Mouse (Mus musculus) Patski (cell line): ENCODE measurements around the gene Cbr2. TPM values are rescaled to one million over a fixed set of nuclear protein-coding genes. Genes with fewer than 3 reads are reported as not detected.
"Not testable (repeated sequence)": the region's sequence is repeated elsewhere in the genome, so short reads cannot be mapped to it uniquely, and the experiment has no call there.

Source experiments
- ATAC-seq: fragments of 100-300 bp; one replicate; pipeline ENCODE4 v1.8.0; 2021
- CTCF ChIA-PET: fragments of 350-600 bp; sonication (Branson Sonifier 250); formaldehyde crosslinking; loops from one replicate; lab custom pipeline; 2022; ENCODE audit warnings: inconsistent platforms; lab: Charles Lee
- POLR2A ChIA-PET: fragments of 350-600 bp; sonication (Branson Sonifier 250); formaldehyde crosslinking; loops from one replicate; lab custom pipeline; 2022; ENCODE audit warnings: antibody characterized with exemption, inconsistent platforms; lab: Charles Lee
- DNase-seq: peaks from one replicate; pipeline ENCODE4 v3.0.0-alpha.2; 2011; ENCODE audit warnings: low read depth, low spot score
- H3K27me3 ChIP-seq: fragments of 371-371 bp; one replicate; pipeline ENCODE4 v1.5.1; 2021
- CTCF ChIP-seq: fragments of 100-300 bp; IDR thresholded peaks from one replicate; pipeline ENCODE4 v1.5.1; 2021
- in situ Hi-C: fragments of 300-500 bp; cut with MboI; formaldehyde crosslinking; loops from 3 replicates; pipeline ENCODE4 v1.11.1; 2018; ENCODE audit warnings: low pct_unique_long_range_greater_than_20kb, mixed read lengths
- polyA plus RNA-seq: library from polyadenylated mRNA; unstranded; gene quantifications from one replicate; pipeline ENCODE4 v1.2.3, GENCODE M21; 2021

The Cbr2 gene
- polyA plus RNA-seq, result 17.0 TPM

- ATAC-seq, result peak; percentile 9
- CTCF ChIA-PET, result interaction anchor here (1.0 to 1.5 kb wide), 3 partner anchors 10 to 44 kb away, joined by 3 to 5 read pairs (median 4); no protein-coding TSS in a partner anchor
- peak; percentile 25 for DNase-seq
Measured at GRCm38 (mm10) chr11:120731858-120732680, at the start of gene Cbr2. TSS of gene Cbr2 (minus strand) at chr11:120732114.

GRCm38 (mm10) chr11:120781361-120781760 is 49.4 kb upstream of the Cbr2 start:
- ATAC-seq, POLR2A ChIA-PET, H3K27me3 ChIP-seq, in situ Hi-C loops, DNase-seq: not testable (repeated sequence)
- CTCF ChIA-PET, result interaction anchor here (1.0 to 1.1 kb wide), 2 partner anchors 18 to 61 kb away, joined by 3 read pairs; no protein-coding TSS in a partner anchor

More at GRCm38 (mm10) chr11:120731858-120732680, at the start of gene Cbr2:
- TF ChIP-seq CTCF, result no peak
- no peaks in the 10 kb centered on the region for H3K27me3 ChIP-seq
- POLR2A ChIA-PET, result no interaction called here
- in situ Hi-C loops, result no loop called here

- no peak for DNase-seq
- no peaks in the 10 kb centered on the region for H3K27me3 ChIP-seq
- ChIA-PET CTCF (no interaction called here), POLR2A (no interaction called here)
- ATAC-seq, result no peak
- in situ Hi-C loops, result loop anchor here (5.0 kb wide), 1 partner anchor 53 kb away; the partner anchor contains the start of gene Dcxr
- no peak for TF ChIP-seq CTCF
Measured at GRCm38 (mm10) chr11:120779876-120780275, 48.0 kb upstream of the Cbr2 start.

GRCm38 (mm10) chr11:120777123-120777522 is 45.2 kb upstream of the Cbr2 start:
- in situ Hi-C loops, result loop anchor here (5.0 kb wide), 1 partner anchor 50 kb away; the partner anchor contains the start of gene Dcxr
- ATAC-seq (no peak), DNase-seq (no peak)
- no peak for TF ChIP-seq CTCF
- H3K27me3 ChIP-seq, result no peaks in the 10 kb centered on the region
- ChIA-PET CTCF (interaction anchor here (1.3 to 7.5 kb wide), 7 partner anchors 8 to 74 kb away, joined by 3 to 81 read pairs (median 9); partner anchors contain the start of genes Dcxr and Rac3), POLR2A (no interaction called here)

- DNase-seq (peak; percentile 75), ATAC-seq (peak; percentile 57)
- no peaks in the 10 kb centered on the region for H3K27me3 ChIP-seq
- ChIA-PET POLR2A (interaction anchor here (0.7 kb wide), 1 partner anchor 20 kb away, joined by 3 read pairs; no protein-coding TSS in a partner anchor), CTCF (interaction anchor here (0.6 to 7.5 kb wide), 36 partner anchors 8 to 191 kb away, joined by 3 to 81 read pairs (median 4); partner anchors contain the start of genes Cbr2, Cenpx, Dcxr and Lrrc45)
- peak; percentile 99 for TF ChIP-seq CTCF
- in situ Hi-C loops, result loop anchor here (5.0 kb wide), 1 partner anchor 49 kb away; the partner anchor contains the start of gene Dcxr
Measured at GRCm38 (mm10) chr11:120775774-120776469, 44.0 kb upstream of the Cbr2 start.

- no peak for TF ChIP-seq CTCF
- in situ Hi-C loops, result no loop called here
- POLR2A ChIA-PET, result no interaction called here
- ATAC-seq, result no peak
- CTCF ChIA-PET, result interaction anchor here (2.1 to 7.5 kb wide), 2 partner anchors 51 to 60 kb away, joined by 7 to 81 read pairs; partner anchors contain the start of genes Cenpx, Lrrc45 and Rac3
- H3K27me3 ChIP-seq, result no peaks in the 10 kb centered on the region
- DNase-seq, result no peak
Measured at GRCm38 (mm10) chr11:120773463-120774190, 41.7 kb upstream of the Cbr2 start.

- ATAC-seq, result no peak
Measured at GRCm38 (mm10) chr11:120772749-120773148, 40.8 kb upstream of the Cbr2 start.

GRCm38 (mm10) chr11:120768206-120768605 is 36.3 kb upstream of the Cbr2 start:
- in situ Hi-C loops, result loop anchor here (5.0 kb wide), 1 partner anchor 116 kb away; no protein-coding TSS in a partner anchor
- CTCF ChIA-PET, result interaction anchor here (1.4 kb wide), 1 partner anchor 8 kb away, joined by 3 read pairs; no protein-coding TSS in a partner anchor
- H3K27me3 ChIP-seq, result no peaks in the 10 kb centered on the region
- ATAC-seq (no peak), DNase-seq (no peak)
- no peak for TF ChIP-seq CTCF
- POLR2A ChIA-PET, result no interaction called here

More at GRCm38 (mm10) chr11:120772749-120773148, 40.8 kb upstream of the Cbr2 start:
- no peak for DNase-seq
- TF ChIP-seq CTCF, result no peak
- ChIA-PET POLR2A (no interaction called here), CTCF (interaction anchor here (2.1 to 7.5 kb wide), 2 partner anchors 50 to 59 kb away, joined by 7 to 81 read pairs; partner anchors contain the start of genes Cenpx, Lrrc45 and Rac3)
- H3K27me3 ChIP-seq, result no peaks in the 10 kb centered on the region
- in situ Hi-C loops, result no loop called here

GRCm38 (mm10) chr11:120767023-120767422 is 35.1 kb upstream of the Cbr2 start:
- in situ Hi-C loops, result loop anchor here (5.0 kb wide), 1 partner anchor 115 kb away; no protein-coding TSS in a partner anchor
- ATAC-seq, POLR2A ChIA-PET, H3K27me3 ChIP-seq, DNase-seq: not testable (repeated sequence)
- CTCF ChIA-PET, result interaction anchor here (1.4 kb wide), 1 partner anchor 9 kb away, joined by 3 read pairs; no protein-coding TSS in a partner anchor

GRCm38 (mm10) chr11:120763121-120763999 is 31.4 kb upstream of the Cbr2 start:
- H3K27me3 ChIP-seq, CTCF ChIA-PET, in situ Hi-C loops, POLR2A ChIA-PET, DNase-seq: not testable (repeated sequence)
- ATAC-seq, result peak; percentile 26

- CTCF ChIA-PET, POLR2A ChIA-PET, ATAC-seq, in situ Hi-C loops, H3K27me3 ChIP-seq, DNase-seq: not testable (repeated sequence)
Measured at GRCm38 (mm10) chr11:120762672-120763041, 30.7 kb upstream of the Cbr2 start, which contains the start of gene Hmga1b. TSS of gene Hmga1b (plus strand) at chr11:120762794.
